Mouse (Mus musculus) stomach, embryonic 14.5 days (tissue): ENCODE results near the gene Tsen34. TPM values are rescaled to one million over a fixed set of nuclear protein-coding genes. Genes with fewer than 3 reads are reported as not detected.
A peak's percentile ranks its signal among the peaks of the same experiment; 100 is the strongest.
"Not testable (repeated sequence)": the region's sequence is repeated elsewhere in the genome, so short reads cannot be mapped to it uniquely, and the experiment has no call there.

Source experiments
- ATAC-seq: fragments of 200-750 bp; cut with Nextera tagmentation; 2 replicates; pipeline ENCODE4 v1.8.0; 2017; ENCODE audit warnings: low read depth, moderate TSS enrichment; ENCODE audit not compliant: insufficient number of reproducible peaks, insufficient read depth, low FRiP score
- H3K27ac ChIP-seq: fragments of 300-500 bp; sonication (generic); 2 replicates; pipeline ENCODE4 v1.5.1; 2014; ENCODE audit warnings: mild to moderate bottlenecking, low read length, moderate library complexity, mixed read lengths
- H3K27me3 ChIP-seq: fragments of 300-500 bp; sonication (generic); 2 replicates; pipeline ENCODE4 v1.6.1; 2014; ENCODE audit warnings: low read length, control low read depth, mixed read lengths; ENCODE audit not compliant: control insufficient read depth, insufficient read depth
- H3K36me3 ChIP-seq: fragments of 300-500 bp; sonication (generic); 2 replicates; pipeline ENCODE4 v1.6.1; 2014; ENCODE audit warnings: mild to moderate bottlenecking, control low read depth, low read length, moderate library complexity, mixed read lengths; ENCODE audit not compliant: control insufficient read depth, insufficient read depth
- H3K4me1 ChIP-seq: fragments of 300-500 bp; sonication (generic); 2 replicates; pipeline ENCODE4 v1.6.1; 2014; ENCODE audit warnings: low read length, control low read depth, mixed read lengths; ENCODE audit not compliant: control insufficient read depth, insufficient read depth
- H3K4me2 ChIP-seq: fragments of 300-500 bp; sonication (generic); replicated peaks from 2 replicates; pipeline ENCODE4 v1.6.1; 2014; ENCODE audit warnings: low read depth, low read length, control low read depth
- H3K4me3 ChIP-seq: fragments of 300-500 bp; sonication (generic); 2 replicates; pipeline ENCODE4 v1.5.1; 2014; ENCODE audit warnings: low read depth, low read length, control low read depth
- H3K9ac ChIP-seq: fragments of 300-500 bp; sonication (generic); replicated peaks from 2 replicates; pipeline ENCODE4 v1.6.1; 2014; ENCODE audit warnings: low read depth, mild to moderate bottlenecking, control low read depth, low read length, moderate library complexity, mixed read lengths
- H3K9me3 ChIP-seq: fragments of 300-500 bp; sonication (generic); 2 replicates; pipeline ENCODE4 v1.6.1; 2016; ENCODE audit warnings: low read depth, low read length, control low read depth; ENCODE audit not compliant: control insufficient read depth
- WGBS: fragments of 180-500 bp; shearing (Covaris S2); extraction: QIAGEN DNeasy Blood & Tissue Kit; methylation state at CpG from one replicate; pipeline ENCODE4 v1.1.7; 2014; 5-methylcytosine and 5-hydroxymethylcytosine counted together
- polyA plus RNA-seq: library from polyadenylated mRNA; unstranded; fragments of >200 nt; fragmentation: Nextera tagmentation; extraction: Ambion mirVana; gene quantifications from 2 replicates; pipeline ENCODE4 v1.2.1, GENCODE M21; 2014

Tsen34 gene
- polyA plus RNA-seq, 1 experiment from 2014 or later, result 240 TPM

GRCm38 (mm10) chr7:3706343-3706934, 13.8 kb downstream of the Tsen34 start:
- peak overlapping the region; percentile 86; the same call in 1 of the 2 replicates for H3K9ac ChIP-seq
- peaks cover 34% of the 10 kb centered on the region for H3K36me3 ChIP-seq
- 51% methylated on average over 11 of the region's 11 CpGs for WGBS
- H3K27me3 ChIP-seq, result no peaks in the 10 kb centered on the region
- ATAC-seq, result no peak
- H3K4me1 ChIP-seq, result peaks cover 9% of the 10 kb centered on the region
- H3K4me3 ChIP-seq, result peak overlapping the region; percentile 80
- peak overlapping the region; percentile 88 for H3K4me2 ChIP-seq
- no peaks in the 10 kb centered on the region for H3K9me3 ChIP-seq
- H3K27ac ChIP-seq, result 0 out of 2 replicates have a peak overlapping the region, but pooled peaks have one; percentile 52

- Histone ChIP-seq H3K36me3 (peaks cover 31% of the 10 kb centered on the region), H3K9ac (no peak overlapping the region), H3K27ac (no peak overlapping the region), H3K27me3 (no peaks in the 10 kb centered on the region), H3K4me3 (no peak overlapping the region), H3K4me1 (peaks cover 9% of the 10 kb centered on the region), H3K4me2 (no peak overlapping the region; the same call in 1 of the 2 replicates), H3K9me3 (no peaks in the 10 kb centered on the region)
- no peak for ATAC-seq
- 56% methylated on average over 4 of the region's 4 CpGs for WGBS
These were observed 14.4 kb downstream of the Tsen34 start for GRCm38 (mm10) chr7:3707027-3707426.

GRCm38 (mm10) chr7:3707568-3708413, 15.1 kb downstream of the Tsen34 start:
- ATAC-seq, result no peak

GRCm38 (mm10) chr7:3708447-3708980, 15.9 kb downstream of the Tsen34 start:
- H3K4me1 ChIP-seq, H3K27ac ChIP-seq, H3K9me3 ChIP-seq, ATAC-seq, H3K4me3 ChIP-seq, H3K27me3 ChIP-seq, H3K9ac ChIP-seq, H3K4me2 ChIP-seq: not testable (repeated sequence)
- peaks cover 31% of the 10 kb centered on the region for H3K36me3 ChIP-seq
- 28% methylated on average over 5 of the region's 5 CpGs for WGBS

More at GRCm38 (mm10) chr7:3707568-3708413, 15.1 kb downstream of the Tsen34 start:
- WGBS, result 32% methylated on average over 7 of the region's 7 CpGs
- Histone ChIP-seq H3K4me2 (no peak overlapping the region), H3K4me1 (peaks cover 9% of the 10 kb centered on the region), H3K4me3 (no peak overlapping the region), H3K9me3 (no peaks in the 10 kb centered on the region), H3K36me3 (peaks cover 31% of the 10 kb centered on the region), H3K9ac (no peak overlapping the region), H3K27ac (no peak overlapping the region), H3K27me3 (no peaks in the 10 kb centered on the region)

GRCm38 (mm10) chr7:3709000-3709399, 16.3 kb downstream of the Tsen34 start:
- H3K36me3 ChIP-seq, result peaks cover 31% of the 10 kb centered on the region
- 72% methylated on average over 1 of the region's 1 CpGs for WGBS
- ATAC-seq, result no peak
- H3K4me3 ChIP-seq, result no peak overlapping the region
- no peak overlapping the region for H3K27ac ChIP-seq
- H3K4me2 ChIP-seq, result no peak overlapping the region
- peaks cover 9% of the 10 kb centered on the region for H3K4me1 ChIP-seq
- no peaks in the 10 kb centered on the region for H3K9me3 ChIP-seq
- H3K9ac ChIP-seq, result no peak overlapping the region
- no peaks in the 10 kb centered on the region for H3K27me3 ChIP-seq

- H3K9ac ChIP-seq, result no peak overlapping the region
- H3K27me3 ChIP-seq, result no peaks in the 10 kb centered on the region
- H3K27ac ChIP-seq, result no peak overlapping the region
- H3K9me3 ChIP-seq, result no peaks in the 10 kb centered on the region
- no peaks in the 10 kb centered on the region for H3K4me1 ChIP-seq
- no peak overlapping the region for H3K4me2 ChIP-seq
- WGBS, result 29% methylated on average over 5 of the region's 5 CpGs
- ATAC-seq, result no peak
- peaks cover 8% of the 10 kb centered on the region; the same call in 1 of the 2 replicates for H3K36me3 ChIP-seq
- no peak overlapping the region for H3K4me3 ChIP-seq
These were observed 19.7 kb downstream of the Tsen34 start for GRCm38 (mm10) chr7:3712264-3712942.

- WGBS, result 29% methylated on average over 1 of the region's 1 CpGs
- ATAC-seq, result no peak
These were observed 22.6 kb downstream of the Tsen34 start for GRCm38 (mm10) chr7:3715249-3715648.

GRCm38 (mm10) chr7:3720268-3720667, 27.6 kb downstream of the Tsen34 start, which contains the start of gene Pirb:
Gene Pirb, minus strand, starts transcription at chr7:3720391.
- H3K9ac ChIP-seq, H3K27ac ChIP-seq, H3K4me3 ChIP-seq, H3K27me3 ChIP-seq, H3K36me3 ChIP-seq, ATAC-seq, H3K4me1 ChIP-seq, H3K4me2 ChIP-seq, H3K9me3 ChIP-seq: not testable (repeated sequence)
- WGBS, result 36% methylated on average over 1 of the region's 3 CpGs

More at GRCm38 (mm10) chr7:3715249-3715648, 22.6 kb downstream of the Tsen34 start:
- no peak overlapping the region for H3K4me2 ChIP-seq
- H3K27ac ChIP-seq, result no peak overlapping the region
- H3K27me3 ChIP-seq, result no peaks in the 10 kb centered on the region
- no peak overlapping the region for H3K9ac ChIP-seq
- no peaks in the 10 kb centered on the region for H3K9me3 ChIP-seq
- no peaks in the 10 kb centered on the region for H3K36me3 ChIP-seq
- no peaks in the 10 kb centered on the region for H3K4me1 ChIP-seq
- no peak overlapping the region for H3K4me3 ChIP-seq
